Mouse (Mus musculus) heart, adult 10 weeks (tissue): ENCODE results near the gene Hsf4. TPM values are rescaled to one million over a fixed set of nuclear protein-coding genes. Genes with fewer than 3 reads are reported as not detected.

Experiments used
- polyA plus RNA-seq: library from polyadenylated mRNA; stranded (reverse); fragments of 350-450 nt; fragmentation: Illumina TruSeq; extraction: RNeasy Lipid Tissue Mini Kit (QIAGEN cat#74804); gene quantifications from one replicate; pipeline ENCODE4 v1.2.3, GENCODE M21; 2014; ENCODE audit warnings: low read depth, low replicate concordance

The Hsf4 gene
- polyA plus RNA-seq: 5.8 TPM

GRCm38 (mm10) chr8:105269461-105269947, at the start of gene Hsf4:
Gene Hsf4 (plus strand): TSS chr8:105269801.

GRCm38 (mm10) chr8:105224413-105225271, 45.0 kb upstream of the Hsf4 start, which contains the start of gene D230025D16Rik:
Gene D230025D16Rik (plus strand): TSS chr8:105225145.

GRCm38 (mm10) chr8:105254966-105255350, 14.6 kb upstream of the Hsf4 start, which contains the start of gene B3gnt9:
Gene B3gnt9 (minus strand): TSS chr8:105255153.

GRCm38 (mm10) chr8:105264024-105264982, 5.3 kb upstream of the Hsf4 start, which contains the start of the genes Tradd and Fbxl8:
Gene Tradd (minus strand): TSS chr8:105264609.
Gene Fbxl8 (plus strand): TSS chr8:105264648.

GRCm38 (mm10) chr8:105275840-105276239, 6.2 kb downstream of the Hsf4 start, which contains the start of gene Nol3:
Gene Nol3 (plus strand): TSS chr8:105276140.

GRCm38 (mm10) chr8:105289805-105290460, 20.3 kb downstream of the Hsf4 start, which contains the start of gene 4931428F04Rik:
Gene 4931428F04Rik (minus strand): TSS chr8:105289864.

GRCm38 (mm10) chr8:105295895-105296573, 26.4 kb downstream of the Hsf4 start, which contains the start of gene Exoc3l:
Gene Exoc3l (minus strand): TSS chr8:105296101.

GRCm38 (mm10) chr8:105297511-105298192, 28.1 kb downstream of the Hsf4 start, which contains the start of gene E2f4:
Gene E2f4 (plus strand): TSS chr8:105297663.

GRCm38 (mm10) chr8:105305211-105306145, 35.9 kb downstream of the Hsf4 start, which contains the start of gene Elmo3:
Gene Elmo3 (plus strand): TSS chr8:105305601.

Other genes starting within 250 kb of the Hsf4 start
- 0.42 TPM for gene Ces3a, start 221.2 kb upstream of the Hsf4 start, polyA plus RNA-seq
- gene Ces3b, start 186.0 kb upstream of the Hsf4 start, polyA plus RNA-seq: 0.58 TPM
- not detected for gene Ces4a, start 138.0 kb upstream of the Hsf4 start, polyA plus RNA-seq
- 22.1 TPM for gene Cbfb, start 99.1 kb upstream of the Hsf4 start, polyA plus RNA-seq
- gene D230025D16Rik, start 44.7 kb upstream of the Hsf4 start, polyA plus RNA-seq: 18.1 TPM
- 4.2 TPM for gene B3gnt9, start 14.6 kb upstream of the Hsf4 start, polyA plus RNA-seq
- 3.1 TPM for gene Tradd, start 5.2 kb upstream of the Hsf4 start, polyA plus RNA-seq
- gene Fbxl8, start 5.2 kb upstream of the Hsf4 start, polyA plus RNA-seq: 2.7 TPM
- 30.7 TPM for gene Nol3, start 6.3 kb downstream of the Hsf4 start, polyA plus RNA-seq
- gene 4931428F04Rik, start 20.1 kb downstream of the Hsf4 start, polyA plus RNA-seq: 2.0 TPM
- 7.5 TPM for gene Exoc3l, start 26.3 kb downstream of the Hsf4 start, polyA plus RNA-seq
- 31.1 TPM for gene E2f4, start 27.9 kb downstream of the Hsf4 start, polyA plus RNA-seq
- gene Elmo3, start 35.8 kb downstream of the Hsf4 start, polyA plus RNA-seq: 1.9 TPM
- 0.60 TPM for gene Lrrc29, start 56.5 kb downstream of the Hsf4 start, polyA plus RNA-seq
- 38.9 TPM for gene Tmem208, start 56.6 kb downstream of the Hsf4 start, polyA plus RNA-seq
- 8.3 TPM for gene Fhod1, start 78.2 kb downstream of the Hsf4 start, polyA plus RNA-seq
- gene Slc9a5, start 79.0 kb downstream of the Hsf4 start, polyA plus RNA-seq: 0.92 TPM
- not detected for gene Plekhg4, start 103.5 kb downstream of the Hsf4 start, polyA plus RNA-seq
- gene Kctd19, start 143.7 kb downstream of the Hsf4 start, polyA plus RNA-seq: not detected
- gene Lrrc36, start 143.8 kb downstream of the Hsf4 start, polyA plus RNA-seq: 1.1 TPM
- 66.4 TPM for gene Tppp3, start 201.7 kb downstream of the Hsf4 start, polyA plus RNA-seq
- 23.5 TPM for gene Zdhhc1, start 227.1 kb downstream of the Hsf4 start, polyA plus RNA-seq
- not detected for gene Hsd11b2, start 249.0 kb downstream of the Hsf4 start, polyA plus RNA-seq